Mouse (Mus musculus) brain, adult 2 months (tissue): ENCODE measurements at regions not wholly inside any gene's neighbourhood (a gene's known extent, or its start where the extent isn't known, plus 50 kb on each side); places are given as distances from the start of the nearest gene placed in this dataset.

Experiments used
- DNase-seq: peaks from one replicate; pipeline ENCODE4 v3.0.0; 2011; ENCODE audit warnings: low read depth, low spot score

DNA sequence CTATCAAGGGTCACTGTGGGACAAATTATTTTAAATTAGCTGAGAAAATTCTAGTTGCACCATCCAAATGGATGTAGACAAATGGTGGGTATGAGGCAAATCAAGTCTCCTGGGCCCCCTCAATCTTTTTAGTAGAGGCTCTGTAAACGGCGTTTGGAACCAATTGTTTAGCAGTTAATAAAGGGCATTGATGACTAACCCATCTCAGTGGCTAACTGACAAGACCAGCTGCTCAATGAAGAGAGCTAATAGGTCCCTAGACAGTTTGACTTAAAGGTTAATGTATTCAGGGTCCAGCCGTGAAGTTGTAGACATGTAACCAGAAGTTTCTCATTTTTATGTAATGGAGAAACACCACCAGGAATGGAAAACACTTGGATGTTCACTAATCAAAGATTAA is 332.6 kb upstream of the Gm21961 start:
- DNase-seq, result no peak

DNA sequence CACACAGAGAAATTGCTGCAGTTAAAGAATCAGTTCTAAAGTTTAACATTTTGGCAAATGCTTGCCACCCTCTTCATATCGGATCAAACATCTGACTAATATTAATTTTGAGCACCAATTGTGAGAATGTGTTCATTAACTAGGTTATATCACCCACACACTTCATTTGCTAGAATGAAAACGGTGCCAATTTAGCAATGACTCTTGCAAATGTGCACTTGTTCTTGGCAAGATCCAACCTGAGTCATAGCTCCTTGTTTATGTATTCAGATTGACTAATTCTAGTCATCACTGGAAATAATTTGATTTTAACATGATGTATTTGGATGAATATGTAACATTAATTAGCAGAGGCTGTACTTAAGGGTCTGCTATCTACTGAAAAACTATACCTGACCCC is 327.8 kb upstream of the Gm21961 start:
- peak; percentile 83 for DNase-seq

DNA sequence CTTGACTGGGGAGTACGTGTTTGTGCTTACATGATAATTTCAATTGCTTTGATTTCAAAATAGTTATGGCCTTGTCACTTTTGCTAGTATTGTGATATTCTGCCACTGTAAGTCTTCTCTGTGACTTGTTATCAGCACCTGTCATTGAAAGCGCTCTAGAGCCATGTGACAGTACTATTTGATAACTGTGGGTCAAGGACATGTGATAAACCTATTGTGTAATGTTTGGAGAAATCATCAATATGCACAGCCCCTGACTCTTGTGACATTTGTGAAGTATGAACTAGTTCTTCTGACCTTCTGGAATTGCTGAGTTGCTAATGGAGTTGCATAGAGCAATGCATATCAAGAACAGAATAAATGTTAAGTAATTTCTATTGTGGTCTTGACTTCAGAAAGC is 319.4 kb upstream of the Gm21961 start:
- no peak for DNase-seq

DNA sequence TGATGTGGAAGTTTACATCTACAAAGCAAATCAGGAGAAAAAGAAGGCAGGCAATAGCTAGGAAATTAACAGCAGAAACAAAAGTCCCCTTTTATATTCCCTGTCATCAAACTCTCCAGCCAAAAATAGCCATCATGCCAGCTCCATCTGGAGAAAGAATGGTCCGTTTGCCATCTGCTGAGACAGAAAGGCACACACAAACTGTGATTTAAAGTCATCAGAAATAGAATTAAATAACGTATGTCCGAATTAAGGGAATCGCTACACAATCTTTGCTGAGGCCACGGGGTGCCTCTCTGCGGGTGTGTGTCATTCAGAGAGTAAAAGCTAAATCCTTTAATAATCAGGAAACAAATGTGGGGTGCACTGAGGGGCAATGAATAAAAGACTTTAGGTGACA is 293.4 kb upstream of the Gm21961 start:
- peak; percentile 78 for DNase-seq

DNA sequence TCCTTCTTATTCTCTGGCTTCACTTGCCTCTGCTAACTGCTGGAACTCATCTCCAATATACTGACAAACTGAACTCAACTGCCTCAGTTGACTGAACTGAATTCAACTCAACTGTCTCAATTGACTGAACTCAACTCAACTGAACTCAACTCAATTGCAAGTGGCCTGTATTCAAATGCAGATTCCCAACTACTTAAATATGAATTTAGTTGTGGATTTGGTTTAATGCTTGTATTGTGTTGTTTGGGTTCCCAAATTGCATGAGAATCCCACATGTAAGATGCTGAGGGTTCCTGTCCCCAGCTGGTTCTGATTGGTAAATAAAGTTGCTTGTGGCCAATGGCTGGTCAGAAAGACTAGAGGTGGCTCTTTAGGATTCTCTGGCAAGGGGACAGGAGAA is 244.1 kb upstream of the Gm21961 start:
- DNase-seq, result no peak

DNA sequence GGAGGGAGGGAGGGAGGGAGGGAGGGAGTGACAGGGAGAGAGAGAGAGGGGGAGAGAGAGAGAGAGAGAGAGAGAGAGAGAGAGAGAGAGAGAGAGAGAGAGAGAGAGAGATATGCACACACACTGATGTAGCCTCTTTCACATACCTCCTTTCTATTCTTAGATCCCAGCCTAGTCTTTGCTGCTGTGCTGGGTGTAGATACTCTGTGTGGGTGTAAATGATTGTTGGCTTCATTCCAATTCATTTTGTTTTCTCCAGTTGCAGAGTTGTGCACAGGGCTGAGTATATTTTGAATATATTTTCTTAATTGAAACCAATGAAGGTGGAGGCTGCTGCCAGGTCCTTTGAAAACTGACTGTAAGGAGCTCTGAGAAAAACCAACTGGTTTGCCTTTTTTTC is 207.8 kb upstream of the Gm21961 start:
- DNase-seq, result peak; percentile 47

DNA sequence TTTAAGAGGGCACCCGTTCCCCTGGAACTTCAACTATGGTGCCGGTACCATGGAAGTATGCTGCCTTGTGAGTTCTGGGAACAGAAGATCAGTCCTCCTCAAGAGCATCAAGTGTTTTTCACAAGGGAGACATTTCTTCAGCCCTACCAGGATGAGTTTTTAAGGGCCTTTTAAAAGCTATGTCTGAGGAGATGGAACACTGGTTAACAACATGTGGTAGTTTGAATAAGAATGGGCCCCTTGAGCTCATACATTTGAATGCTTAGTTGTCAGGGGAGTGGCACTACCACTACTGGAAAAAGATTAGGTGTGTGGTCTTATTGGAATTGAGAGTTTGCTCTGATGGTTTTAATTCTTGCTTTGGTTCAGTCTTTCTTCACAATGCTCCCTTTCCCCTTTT is 203.2 kb upstream of the Gm21961 start:
- DNase-seq, result no peak

DNA sequence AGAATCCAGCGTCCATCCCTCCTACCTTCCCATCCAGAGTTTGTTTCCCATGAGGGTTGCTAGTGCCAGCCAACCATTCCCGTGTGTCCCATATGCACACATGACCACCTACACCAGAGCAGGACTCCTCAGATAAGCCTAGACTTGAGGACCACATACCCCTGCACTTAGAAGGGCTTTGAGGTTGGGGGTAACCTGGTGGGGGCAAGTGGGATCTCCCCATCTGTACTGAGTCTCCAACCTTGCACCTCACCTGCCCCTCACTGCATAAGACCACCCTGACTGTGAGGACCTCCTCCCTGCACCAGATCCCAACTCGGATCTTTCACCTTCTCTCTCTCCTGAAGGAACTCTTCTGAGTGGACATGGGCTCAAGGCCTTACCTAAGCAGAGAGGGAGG is 181.6 kb upstream of the Gm21961 start:
- DNase-seq, result no peak

DNA sequence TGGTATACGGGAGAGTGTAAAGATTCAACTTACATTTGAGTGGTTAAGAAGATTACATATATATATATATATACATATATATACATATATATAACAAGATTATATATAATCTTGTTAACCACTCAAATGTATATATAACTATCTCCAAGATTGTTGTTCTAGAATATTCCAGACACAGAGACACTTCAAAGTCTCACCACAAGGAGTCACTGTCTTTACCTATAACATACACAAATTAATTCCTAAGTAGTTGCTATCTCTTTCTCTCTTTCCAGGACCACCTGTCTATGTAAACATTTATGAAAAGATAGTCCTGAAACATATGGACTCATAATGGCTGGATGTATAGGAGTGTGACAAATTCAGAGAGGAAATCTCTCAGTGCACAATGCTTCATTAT is 178.9 kb upstream of the Gm21961 start:
- peak; percentile 40 for DNase-seq
